Mouse (Mus musculus) ES-CJ7 (cell line): ENCODE measurements at regions not wholly inside any gene's neighbourhood (a gene's known extent, or its start where the extent isn't known, plus 50 kb on each side); places are given as distances from the start of the nearest gene placed in this dataset.

Experiments used
- DNase-seq: peaks from one replicate; pipeline ENCODE4 v3.0.0; 2011; ENCODE audit warnings: low read depth, low spot score

DNA sequence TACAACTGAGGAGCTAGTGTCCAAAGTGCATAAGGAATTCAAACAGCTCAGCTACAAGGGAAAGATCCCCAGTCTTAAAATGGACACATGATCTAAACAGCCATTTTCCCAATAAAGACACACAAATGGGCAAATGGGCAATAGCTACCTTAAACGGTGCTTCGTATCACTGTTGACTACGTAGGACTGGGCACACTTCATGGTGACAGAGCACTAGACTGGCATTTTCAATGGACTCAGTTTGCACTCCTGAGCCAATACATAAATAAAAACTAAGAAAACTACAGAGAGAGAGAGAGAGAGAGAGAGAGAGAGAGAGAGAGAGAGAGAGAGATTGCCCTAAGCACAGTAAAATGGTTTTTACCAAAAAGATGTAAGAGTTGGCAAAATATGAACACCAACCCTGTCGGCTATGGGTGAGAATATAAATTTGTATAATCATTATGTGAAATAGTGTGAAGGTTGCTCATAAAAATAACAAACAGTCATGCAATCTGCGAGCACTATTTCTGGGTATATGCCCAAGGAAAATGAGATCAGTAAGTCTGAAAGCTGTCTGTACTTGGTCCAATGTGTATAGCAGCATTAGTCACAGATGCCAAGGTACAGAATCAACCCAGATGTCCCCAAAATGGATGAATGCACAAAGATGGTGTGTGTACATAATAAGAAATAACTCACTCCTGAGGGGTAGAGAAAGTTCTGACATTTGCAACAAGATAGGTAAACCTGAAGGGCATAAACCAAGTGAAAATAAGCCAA, 312.9 kb upstream of the Clec14a start:
- DNase-seq: no peak

GRCm38 (mm10) chr12:58569056-58569455, 300.0 kb upstream of the Clec14a start:
- no peak for DNase-seq

DNA sequence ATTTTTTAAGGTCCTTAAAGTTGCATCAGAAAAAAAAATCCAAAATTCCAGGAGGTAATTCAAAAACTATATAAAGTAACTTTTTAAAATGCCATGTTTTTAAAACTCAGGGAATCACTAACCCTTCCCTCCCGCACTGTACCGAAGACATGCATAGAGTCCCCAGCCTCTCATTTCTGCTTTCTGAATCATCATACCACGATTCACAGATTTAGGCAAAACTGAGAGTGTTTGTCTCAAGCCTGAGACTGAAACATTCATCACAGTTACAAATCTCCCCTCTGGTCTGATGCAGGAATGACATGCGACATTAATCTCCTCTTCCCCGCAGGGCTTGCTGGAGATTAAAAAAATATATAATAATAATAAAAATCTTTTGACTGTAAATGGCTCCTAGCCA, 291.8 kb upstream of the Clec14a start:
- DNase-seq: no peak

- no peak for DNase-seq
Observed at GRCm38 (mm10) chr12:58559833-58560232, 290.7 kb upstream of the Clec14a start.

GRCm38 (mm10) chr12:58557261-58557660, 288.2 kb upstream of the Clec14a start:
- DNase-seq: no peak

DNA sequence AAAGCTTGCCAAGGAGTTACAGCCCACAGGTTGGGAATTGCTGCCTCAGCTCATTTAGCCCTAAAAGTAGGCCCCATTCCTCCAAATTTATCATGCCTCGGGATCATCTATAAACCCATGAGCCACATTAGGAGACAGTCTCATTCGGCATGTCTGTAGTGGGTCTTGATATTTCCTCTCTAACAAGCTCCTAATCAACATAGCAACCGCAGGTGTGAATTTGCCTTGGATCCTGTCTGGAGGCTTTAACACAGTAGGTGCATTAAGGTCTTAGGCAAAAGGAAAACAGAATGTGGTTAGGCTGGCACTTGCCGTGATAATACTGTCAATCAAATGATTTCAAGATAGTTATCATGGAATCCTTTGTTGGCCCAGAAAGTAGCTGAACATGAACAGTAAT, 287.7 kb upstream of the Clec14a start:
- DNase-seq: no peak

- DNase-seq: no peak
Observed at GRCm38 (mm10) chr12:58556060-58556459, 287.0 kb upstream of the Clec14a start.

DNA sequence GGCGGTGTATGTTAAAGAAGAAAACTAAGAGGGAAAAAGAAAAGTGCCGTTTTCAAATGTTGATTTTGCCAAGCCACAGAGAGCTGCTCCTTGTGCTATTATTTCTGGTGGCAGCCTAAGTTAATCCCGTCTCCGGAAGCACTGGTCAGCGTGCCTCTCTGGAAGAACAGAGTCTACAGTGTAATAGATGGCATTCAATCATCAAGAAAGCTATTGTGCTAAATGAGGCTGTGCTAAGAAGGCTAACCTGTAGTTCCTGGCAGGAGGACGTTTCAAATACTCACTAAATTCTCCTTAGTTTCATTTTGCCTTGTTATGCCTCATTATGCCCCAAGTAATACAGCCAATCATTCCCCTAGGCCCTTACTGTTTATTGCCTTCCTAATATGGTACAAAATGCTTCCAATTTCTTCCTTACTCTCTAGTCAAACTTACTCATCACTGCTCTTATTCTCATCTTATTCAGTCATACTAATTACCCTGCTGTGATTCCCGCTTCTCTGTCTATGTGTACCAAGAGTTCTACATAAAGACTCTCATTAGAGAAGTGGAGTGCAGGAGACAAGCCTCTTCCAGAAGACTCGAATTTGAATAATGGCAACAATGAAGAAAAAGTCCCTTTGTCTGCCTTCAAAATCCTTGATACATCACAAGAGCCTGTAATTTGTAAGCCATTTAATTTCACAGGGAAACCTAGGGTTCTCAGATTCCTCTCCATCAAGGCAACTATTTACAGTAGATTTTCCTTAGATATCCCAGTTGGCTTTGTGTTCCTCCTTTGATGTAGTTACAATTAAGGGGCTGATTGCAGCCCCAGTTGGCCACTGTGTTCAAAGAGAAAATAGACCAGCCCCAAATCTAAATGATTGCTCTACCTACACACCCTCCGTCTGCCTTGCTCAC, 282.0 kb upstream of the Clec14a start:
- peak; percentile 28 for DNase-seq

- no peak for DNase-seq
Observed at GRCm38 (mm10) chr12:58545832-58546538, 276.9 kb upstream of the Clec14a start.

GRCm38 (mm10) chr12:58544862-58545261, 275.8 kb upstream of the Clec14a start:
- no peak for DNase-seq

DNA sequence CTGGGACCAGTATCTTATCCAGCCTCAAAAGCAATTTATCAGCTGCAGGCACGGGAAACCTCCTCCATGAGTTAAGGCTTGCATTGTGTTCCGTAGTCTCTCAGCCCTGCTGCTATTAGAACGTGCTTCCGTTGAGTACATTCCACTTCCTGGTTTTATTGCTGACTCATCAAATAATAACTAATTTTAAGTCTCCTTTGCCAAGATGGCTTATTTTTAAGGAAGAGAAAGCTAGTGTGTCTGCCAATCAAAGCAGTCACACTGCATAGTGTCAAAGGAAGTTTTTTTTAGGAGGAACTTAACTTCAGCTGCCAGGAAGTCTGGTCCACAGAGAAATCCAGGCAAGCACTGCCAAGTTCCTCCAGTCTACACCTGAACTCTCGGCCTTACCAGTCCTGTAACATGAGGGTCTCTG, 269.2 kb upstream of the Clec14a start:
- DNase-seq: no peak

GRCm38 (mm10) chr12:58537833-58538232, 268.7 kb upstream of the Clec14a start:
- DNase-seq: no peak

DNA sequence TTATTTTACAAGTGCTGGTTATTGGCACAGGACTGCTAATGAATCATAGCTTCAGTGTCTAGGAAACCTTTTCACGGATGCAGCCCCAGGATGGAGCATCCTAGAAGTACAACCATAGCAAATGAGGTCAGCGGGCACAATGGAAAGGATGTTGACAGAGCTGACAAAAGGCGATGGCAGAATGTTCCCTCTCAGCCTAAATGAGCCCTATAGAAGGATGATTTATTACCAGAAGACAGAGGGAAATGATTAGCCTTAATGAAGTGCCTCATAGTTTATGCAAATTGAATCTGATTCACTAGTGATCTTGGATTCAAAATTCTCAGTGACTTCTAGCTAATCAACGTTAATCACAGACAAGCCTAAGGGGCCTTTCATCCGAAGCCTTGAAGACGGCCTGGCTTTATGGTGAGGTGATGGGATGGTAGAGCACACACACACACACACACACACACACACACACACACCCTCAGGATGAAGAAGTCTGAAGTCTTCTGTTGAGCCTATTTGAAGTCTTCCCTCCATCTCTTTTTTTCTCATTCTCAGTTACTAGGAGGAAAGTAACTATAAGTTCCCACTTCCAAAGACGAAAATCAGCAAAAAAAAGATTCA, 267.4 kb upstream of the Clec14a start:
- no peak for DNase-seq

DNA sequence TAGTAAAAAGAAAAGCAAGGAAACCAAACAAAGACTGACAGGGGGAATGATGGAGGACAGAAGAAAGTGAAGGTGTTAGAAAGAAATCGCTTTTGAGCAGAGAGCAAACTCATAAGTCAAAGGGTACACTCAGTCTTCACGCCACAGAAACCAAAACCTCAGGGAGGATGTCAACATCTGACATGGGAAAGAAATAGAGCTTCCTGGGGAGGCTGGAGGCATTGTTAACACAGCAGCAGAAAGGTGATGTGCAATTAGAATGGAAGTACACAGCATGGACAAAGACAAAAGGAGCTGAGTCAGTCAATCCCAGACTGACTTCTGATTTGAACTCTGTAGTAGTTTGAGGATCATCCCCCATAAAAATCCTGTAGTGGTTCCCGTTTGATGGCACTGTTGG, 261.2 kb upstream of the Clec14a start:
- no peak for DNase-seq

GRCm38 (mm10) chr12:58516800-58517199, 247.7 kb upstream of the Clec14a start:
- no peak for DNase-seq

- DNase-seq: no peak
Observed at GRCm38 (mm10) chr12:58513951-58514350, 244.9 kb upstream of the Clec14a start.

GRCm38 (mm10) chr12:58512645-58513044, 243.6 kb upstream of the Clec14a start:
- DNase-seq: no peak

GRCm38 (mm10) chr12:58504283-58504682, 235.2 kb upstream of the Clec14a start:
- no peak for DNase-seq

- peak; percentile 75 for DNase-seq
Observed at GRCm38 (mm10) chr12:58474181-58474580, 205.1 kb upstream of the Clec14a start.

- DNase-seq: peak; percentile 86
Observed at GRCm38 (mm10) chr12:58473511-58473910, 204.4 kb upstream of the Clec14a start.

DNA sequence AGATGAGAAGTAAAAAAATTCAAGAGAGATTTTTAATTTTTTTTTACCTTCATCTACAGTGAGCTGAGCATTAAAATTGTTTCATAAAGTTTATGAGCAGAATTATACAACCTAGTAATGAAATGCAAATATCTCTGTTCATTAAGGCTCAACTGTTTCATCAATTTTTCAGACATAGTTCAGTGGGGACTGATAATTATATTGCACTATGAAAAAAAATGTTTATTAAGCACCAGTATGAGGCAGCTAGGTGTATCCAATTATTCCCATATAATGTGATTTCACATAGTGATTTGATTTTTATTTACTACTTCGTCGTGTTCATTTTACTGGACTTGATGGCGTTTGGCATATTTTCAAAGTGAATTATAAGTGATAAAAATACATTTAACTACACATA, 191.4 kb upstream of the Clec14a start:
- no peak for DNase-seq

DNA sequence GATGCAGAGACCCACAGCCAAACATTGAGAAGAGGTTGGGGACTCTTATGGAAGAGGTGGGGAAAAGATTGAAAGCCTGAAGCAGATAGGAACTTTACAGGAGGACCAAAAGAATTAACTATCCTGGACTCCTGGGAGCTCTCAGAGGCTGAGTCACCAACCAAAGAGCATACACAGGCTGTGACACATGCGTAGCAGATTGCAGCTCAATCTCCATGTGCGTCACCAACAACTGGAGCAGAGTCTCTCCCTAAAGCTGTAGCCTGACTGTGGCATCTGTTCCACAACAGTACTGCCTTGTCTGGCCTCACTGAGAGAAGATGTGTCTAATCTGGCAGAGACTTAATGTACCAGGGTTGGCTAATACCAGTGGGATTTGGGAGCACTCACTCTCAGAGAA, 185.7 kb upstream of the Clec14a start:
- DNase-seq: no peak
